Mouse (Mus musculus): Measurements from ENCODE around the gene Ltbp1. TPM values are rescaled to one million over a fixed set of nuclear protein-coding genes. Genes with fewer than 3 reads are reported as not detected.

The Ltbp1 gene
- polyA plus RNA-seq, 1 experiment from 2014 or later, result 1.6 TPM

DNA sequence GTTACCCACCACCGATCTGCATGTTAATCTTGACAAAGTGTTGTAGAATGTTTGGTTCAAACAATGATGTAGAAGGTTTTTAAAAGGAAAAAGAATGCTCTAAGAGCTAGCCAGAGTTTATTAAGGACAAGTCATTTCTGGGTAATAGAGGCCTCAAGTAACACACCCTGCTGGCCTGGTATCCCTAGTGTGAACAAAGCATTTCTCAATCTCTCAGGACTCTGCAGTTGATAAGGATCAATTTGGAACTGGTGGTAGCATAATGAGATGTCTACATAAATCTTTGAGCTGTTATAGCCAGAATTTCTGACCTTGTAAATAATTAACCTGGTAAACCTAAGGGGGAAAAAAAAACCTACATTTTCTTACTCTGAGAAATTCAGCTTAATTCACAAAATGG is 300.3 kb downstream of the Ltbp1 start:
- no peak overlapping the region for H3K9ac ChIP-seq (ENCODE audit: low read depth, low read length)
- WGBS, result 100% methylated on average over 1 of the region's 1 CpGs
- no peak for ATAC-seq
- no peak overlapping the region for H3K4me2 ChIP-seq (ENCODE audit: low read length)
- H3K36me3 ChIP-seq (ENCODE audit: control insufficient read depth, insufficient read depth, low read length), result no peaks in the 10 kb centered on the region
- no peak overlapping the region for H3K27ac ChIP-seq (ENCODE audit: low read depth, low read length)
- H3K4me3 ChIP-seq (ENCODE audit: low read length), result no peak overlapping the region
- no peaks in the 10 kb centered on the region for H3K9me3 ChIP-seq (ENCODE audit: control insufficient read depth, low read length)
- H3K4me1 ChIP-seq (ENCODE audit: control insufficient read depth, insufficient read depth, low read depth, low read length), result no peaks in the 10 kb centered on the region
- H3K27me3 ChIP-seq (replicated peaks; ENCODE audit: control insufficient read depth, insufficient read depth, low read length), result no peaks in the 10 kb centered on the region

DNA sequence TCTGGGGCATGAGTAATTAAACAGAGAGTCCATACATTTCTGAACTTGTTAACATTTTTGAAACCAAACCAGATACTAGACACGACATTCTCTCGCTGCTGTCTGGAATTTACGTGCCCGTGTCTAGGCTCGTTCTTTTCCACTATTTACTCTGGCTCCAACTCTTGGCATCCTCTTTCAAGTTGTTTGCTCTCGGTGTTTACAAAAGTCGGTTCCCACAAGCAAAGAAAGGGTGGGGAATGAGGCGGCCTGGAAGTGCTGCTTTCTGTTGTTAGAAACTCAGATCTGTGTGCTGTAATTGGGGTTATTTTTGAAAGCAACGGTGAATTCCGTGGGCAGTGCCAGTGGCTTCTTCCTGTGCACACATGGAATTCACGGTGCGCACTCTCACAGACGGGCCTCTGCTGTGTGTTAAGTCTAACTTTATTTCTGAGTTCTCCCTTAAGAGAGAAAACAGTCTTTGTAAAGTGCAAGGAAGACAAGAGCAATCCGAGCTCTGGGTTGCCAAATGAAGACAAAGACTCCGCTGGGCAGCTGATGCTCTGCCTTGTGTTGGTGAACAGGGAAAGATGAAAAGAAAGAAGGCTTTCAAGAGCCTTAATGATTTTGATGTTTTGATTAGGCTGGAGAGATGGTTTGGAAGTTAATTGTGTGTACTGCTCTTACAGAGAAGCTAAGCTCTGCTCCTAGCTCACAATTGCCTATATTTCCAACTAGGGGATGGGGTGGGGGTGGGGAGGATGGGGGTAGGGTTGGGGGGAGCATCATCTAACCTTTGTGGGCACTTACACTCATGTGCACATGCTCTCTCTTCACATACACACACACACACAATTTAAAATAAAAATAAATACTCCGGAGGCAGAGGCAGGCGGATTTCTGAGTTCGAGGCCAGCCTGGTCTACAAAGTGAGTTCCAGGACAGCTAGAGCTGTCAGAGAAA is 302.0 kb downstream of the Ltbp1 start:
- Histone ChIP-seq H3K9me3 (ENCODE audit: control insufficient read depth, low read length) (no peaks in the 10 kb centered on the region), H3K4me3 (ENCODE audit: low read length) (no peak overlapping the region), H3K4me1 (ENCODE audit: control insufficient read depth, insufficient read depth, low read depth, low read length) (no peaks in the 10 kb centered on the region), H3K36me3 (ENCODE audit: control insufficient read depth, insufficient read depth, low read length) (no peaks in the 10 kb centered on the region), H3K27me3 (replicated peaks; ENCODE audit: control insufficient read depth, insufficient read depth, low read length) (no peaks in the 10 kb centered on the region), H3K27ac (ENCODE audit: low read depth, low read length) (no peak overlapping the region), H3K9ac (ENCODE audit: low read depth, low read length) (no peak overlapping the region), H3K4me2 (ENCODE audit: low read length) (peak overlapping the region; percentile 6)
- no peak for ATAC-seq
- 53% methylated on average over 18 of the region's 18 CpGs for WGBS

DNA sequence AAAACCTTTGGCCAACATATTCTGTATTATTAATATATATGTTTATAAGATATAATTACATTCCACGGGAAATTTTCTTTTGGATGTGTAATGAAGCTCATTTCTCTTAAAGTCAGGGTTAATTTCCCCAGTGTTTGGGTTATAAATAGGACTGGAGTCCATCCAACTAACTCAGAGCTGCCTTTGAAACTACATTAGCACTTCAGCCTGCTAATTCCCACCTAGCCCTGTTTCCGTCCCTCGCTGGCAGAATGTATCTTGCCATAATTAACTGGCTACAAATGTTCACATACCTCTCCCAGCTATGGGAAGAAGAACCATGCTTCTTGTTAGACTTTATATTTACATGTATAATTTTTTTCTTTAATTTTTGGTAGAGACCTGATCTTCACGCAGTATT is 311.7 kb downstream of the Ltbp1 start:
- no peak overlapping the region for H3K9ac ChIP-seq (ENCODE audit: low read depth, low read length)
- WGBS, result 68% methylated on average over 4 of the region's 4 CpGs

DNA sequence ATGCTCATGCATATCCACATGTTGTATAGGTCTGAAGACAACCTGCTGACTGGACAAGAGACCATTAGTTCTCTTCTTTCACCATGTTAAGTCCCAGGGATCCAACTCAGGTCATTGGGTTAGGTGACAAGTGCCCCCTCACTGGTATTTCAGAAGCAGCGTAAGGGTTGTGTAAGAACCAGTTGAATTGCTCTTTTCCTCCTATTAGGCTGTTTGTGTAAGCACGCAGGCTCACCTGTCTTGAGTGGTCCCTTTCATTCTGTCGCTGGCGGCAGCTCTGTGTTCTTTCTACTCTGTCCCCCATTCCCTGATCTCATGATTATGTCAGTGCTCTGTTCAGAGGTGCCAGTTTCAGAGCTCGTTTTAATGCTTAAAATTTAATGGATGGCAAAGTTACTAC is 317.9 kb downstream of the Ltbp1 start:
- Histone ChIP-seq H3K9ac (ENCODE audit: low read depth, low read length) (no peak overlapping the region), H3K4me3 (ENCODE audit: low read length) (no peak overlapping the region), H3K36me3 (ENCODE audit: control insufficient read depth, insufficient read depth, low read length) (no peaks in the 10 kb centered on the region), H3K27me3 (replicated peaks; ENCODE audit: control insufficient read depth, insufficient read depth, low read length) (no peaks in the 10 kb centered on the region), H3K27ac (ENCODE audit: low read depth, low read length) (no peak overlapping the region), H3K9me3 (ENCODE audit: control insufficient read depth, low read length) (no peaks in the 10 kb centered on the region), H3K4me2 (ENCODE audit: low read length) (no peak overlapping the region), H3K4me1 (ENCODE audit: control insufficient read depth, insufficient read depth, low read depth, low read length) (no peaks in the 10 kb centered on the region)
- 92% methylated on average over 5 of the region's 5 CpGs for WGBS
- no peak for ATAC-seq

More for the DNA sequence above, 311.7 kb downstream of the Ltbp1 start:
- Histone ChIP-seq H3K9me3 (ENCODE audit: control insufficient read depth, low read length) (no peaks in the 10 kb centered on the region), H3K27ac (ENCODE audit: low read depth, low read length) (no peak overlapping the region), H3K4me2 (ENCODE audit: low read length) (no peak overlapping the region), H3K36me3 (ENCODE audit: control insufficient read depth, insufficient read depth, low read length) (no peaks in the 10 kb centered on the region), H3K4me1 (ENCODE audit: control insufficient read depth, insufficient read depth, low read depth, low read length) (no peaks in the 10 kb centered on the region), H3K4me3 (ENCODE audit: low read length) (no peak overlapping the region), H3K27me3 (replicated peaks; ENCODE audit: control insufficient read depth, insufficient read depth, low read length) (no peaks in the 10 kb centered on the region)
- 0 out of 2 replicates have a peak, but pooled peaks have one; percentile 52 for ATAC-seq

DNA sequence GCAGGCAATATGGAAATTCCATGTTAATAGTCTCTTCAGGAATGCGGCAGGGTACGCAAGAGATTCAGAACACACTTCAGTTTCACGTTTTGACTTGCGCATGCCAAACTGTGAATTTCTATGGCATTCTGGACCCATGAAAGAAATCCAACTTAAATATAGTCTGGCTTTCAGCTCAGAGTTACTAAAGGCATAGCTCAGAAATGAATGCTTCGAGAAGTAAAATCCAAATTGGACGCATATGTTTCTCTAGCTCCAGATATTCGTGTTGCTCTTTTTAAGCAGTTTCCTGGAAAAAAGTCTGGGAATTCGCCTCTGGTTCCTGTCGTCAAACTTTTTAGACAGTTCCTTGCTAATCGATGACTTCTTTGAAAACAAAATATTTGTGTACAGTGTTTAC is 318.4 kb downstream of the Ltbp1 start:
- Histone ChIP-seq H3K27ac (ENCODE audit: low read depth, low read length) (no peak overlapping the region), H3K9ac (ENCODE audit: low read depth, low read length) (no peak overlapping the region), H3K36me3 (ENCODE audit: control insufficient read depth, insufficient read depth, low read length) (no peaks in the 10 kb centered on the region), H3K27me3 (replicated peaks; ENCODE audit: control insufficient read depth, insufficient read depth, low read length) (no peaks in the 10 kb centered on the region), H3K4me3 (ENCODE audit: low read length) (no peak overlapping the region), H3K4me2 (ENCODE audit: low read length) (no peak overlapping the region), H3K9me3 (ENCODE audit: control insufficient read depth, low read length) (no peaks in the 10 kb centered on the region), H3K4me1 (ENCODE audit: control insufficient read depth, insufficient read depth, low read depth, low read length) (no peaks in the 10 kb centered on the region)
- ATAC-seq, result no peak
- 86% methylated on average over 10 of the region's 10 CpGs for WGBS

DNA sequence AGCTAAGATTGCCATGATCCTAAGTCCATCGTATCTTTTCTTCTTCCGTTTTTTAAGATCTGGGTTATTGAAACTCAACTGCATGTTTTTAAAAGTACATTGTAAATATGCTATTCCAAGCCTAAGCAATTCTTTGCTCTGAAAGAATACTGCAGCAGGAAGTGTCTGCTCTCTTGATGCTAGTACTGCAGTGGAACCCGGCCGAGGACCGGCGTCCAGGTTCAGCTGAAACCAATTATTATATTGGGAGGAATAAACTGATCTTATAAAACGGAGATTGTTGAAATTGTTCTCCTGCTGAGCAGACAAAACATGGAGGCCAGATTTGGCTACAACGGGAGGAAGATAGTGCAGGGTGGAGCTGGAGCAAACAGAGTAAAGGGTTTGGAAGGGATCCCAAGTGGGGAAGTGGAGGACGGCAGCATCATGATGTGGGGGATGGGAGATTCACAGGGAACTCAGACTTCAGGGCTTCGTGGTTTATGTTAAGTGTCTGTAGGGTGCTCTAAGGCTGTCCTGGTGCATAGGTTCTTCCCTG is 322.8 kb downstream of the Ltbp1 start:
- H3K9ac ChIP-seq (ENCODE audit: low read depth, low read length), result no peak overlapping the region
- H3K9me3 ChIP-seq (ENCODE audit: control insufficient read depth, low read length), result no peaks in the 10 kb centered on the region
- WGBS, result 87% methylated on average over 10 of the region's 10 CpGs
- H3K4me2 ChIP-seq (ENCODE audit: low read length), result no peak overlapping the region
- H3K4me3 ChIP-seq (ENCODE audit: low read length), result no peak overlapping the region
- no peaks in the 10 kb centered on the region for H3K4me1 ChIP-seq (ENCODE audit: control insufficient read depth, insufficient read depth, low read depth, low read length)
- no peak for ATAC-seq
- H3K27me3 ChIP-seq (replicated peaks; ENCODE audit: control insufficient read depth, insufficient read depth, low read length), result no peaks in the 10 kb centered on the region
- no peaks in the 10 kb centered on the region for H3K36me3 ChIP-seq (ENCODE audit: control insufficient read depth, insufficient read depth, low read length)
- no peak overlapping the region for H3K27ac ChIP-seq (ENCODE audit: low read depth, low read length)

DNA sequence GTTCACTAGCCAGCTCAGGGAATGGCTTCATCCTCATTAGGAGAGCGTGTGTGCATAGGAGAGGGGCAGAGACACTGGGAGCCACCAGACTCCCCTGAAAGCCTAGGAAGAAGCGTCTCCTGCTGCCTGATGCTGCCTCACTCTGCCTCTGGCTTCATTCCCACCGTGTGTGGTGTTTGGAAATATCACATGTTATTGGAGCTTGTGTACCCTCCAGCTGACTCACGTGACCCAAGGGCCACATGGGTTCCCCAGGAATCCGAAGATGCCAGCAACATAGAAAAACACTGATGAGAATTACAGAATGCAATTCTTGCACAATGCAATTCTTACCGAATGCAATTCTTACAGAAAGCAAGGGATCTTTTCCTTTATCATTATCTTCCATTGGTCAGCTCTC is 325.0 kb downstream of the Ltbp1 start:
- H3K27ac ChIP-seq (ENCODE audit: low read depth, low read length), result no peak overlapping the region
- no peak overlapping the region for H3K9ac ChIP-seq (ENCODE audit: low read depth, low read length)
- ATAC-seq, result no peak
- no peak overlapping the region for H3K4me3 ChIP-seq (ENCODE audit: low read length)
- H3K9me3 ChIP-seq (ENCODE audit: control insufficient read depth, low read length), result no peaks in the 10 kb centered on the region
- H3K4me1 ChIP-seq (ENCODE audit: control insufficient read depth, insufficient read depth, low read depth, low read length), result no peaks in the 10 kb centered on the region
- WGBS, result 79% methylated on average over 6 of the region's 6 CpGs
- H3K4me2 ChIP-seq (ENCODE audit: low read length), result no peak overlapping the region
- H3K36me3 ChIP-seq (ENCODE audit: control insufficient read depth, insufficient read depth, low read length), result no peaks in the 10 kb centered on the region
- no peaks in the 10 kb centered on the region for H3K27me3 ChIP-seq (replicated peaks; ENCODE audit: control insufficient read depth, insufficient read depth, low read length)

DNA sequence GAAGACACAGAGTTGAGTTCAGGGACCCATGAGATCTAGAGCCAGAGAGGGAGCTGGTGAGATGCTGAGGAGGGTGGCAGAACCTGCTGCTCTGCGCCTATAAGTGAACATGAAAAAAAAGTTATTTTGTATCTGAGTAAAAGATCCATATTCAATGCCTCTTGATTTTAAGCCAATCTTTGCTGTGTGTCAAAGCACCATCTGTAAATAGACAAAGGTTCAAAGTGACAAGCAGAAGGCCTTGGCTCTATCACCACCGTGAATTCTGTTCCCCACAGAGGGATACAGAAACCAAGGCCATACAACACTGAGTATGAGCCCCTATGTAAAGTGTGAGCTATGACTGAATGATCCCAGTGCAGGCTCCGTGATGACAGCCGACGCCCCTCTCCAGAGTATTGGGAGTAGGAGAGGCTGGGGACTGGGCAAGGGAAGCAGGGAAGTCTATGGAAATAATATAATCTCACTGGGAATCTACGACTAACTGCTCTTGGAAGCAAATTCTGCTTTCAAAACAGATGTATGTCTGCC is 326.1 kb downstream of the Ltbp1 start:
- no peak overlapping the region for H3K9ac ChIP-seq (ENCODE audit: low read depth, low read length)
- H3K36me3 ChIP-seq (ENCODE audit: control insufficient read depth, insufficient read depth, low read length), result no peaks in the 10 kb centered on the region
- no peak overlapping the region for H3K27ac ChIP-seq (ENCODE audit: low read depth, low read length)
- no peak for ATAC-seq
- no peaks in the 10 kb centered on the region for H3K4me1 ChIP-seq (ENCODE audit: control insufficient read depth, insufficient read depth, low read depth, low read length)
- H3K27me3 ChIP-seq (replicated peaks; ENCODE audit: control insufficient read depth, insufficient read depth, low read length), result no peaks in the 10 kb centered on the region
- 89% methylated on average over 6 of the region's 6 CpGs for WGBS
- no peaks in the 10 kb centered on the region for H3K9me3 ChIP-seq (ENCODE audit: control insufficient read depth, low read length)
- H3K4me2 ChIP-seq (ENCODE audit: low read length), result no peak overlapping the region
- no peak overlapping the region for H3K4me3 ChIP-seq (ENCODE audit: low read length)

DNA sequence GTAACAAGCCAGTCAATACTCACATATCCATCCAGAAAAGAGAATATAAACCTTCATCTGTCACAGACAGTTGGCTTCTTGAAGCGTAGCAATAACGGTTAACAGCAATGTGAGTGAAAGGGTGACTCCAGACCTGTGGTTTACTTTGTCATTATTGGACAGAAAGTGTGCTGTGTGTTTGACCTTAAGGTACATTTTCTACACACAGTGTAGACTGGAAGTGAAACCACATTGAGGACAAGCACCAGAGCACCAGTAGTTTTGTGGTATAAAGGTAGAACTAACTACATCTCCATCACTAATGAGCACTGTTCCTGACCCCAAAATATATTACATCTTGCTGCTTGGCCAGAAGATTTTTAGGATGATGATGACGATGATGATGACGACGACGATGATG is 326.9 kb downstream of the Ltbp1 start:
- no peaks in the 10 kb centered on the region for H3K9me3 ChIP-seq (ENCODE audit: control insufficient read depth, low read length)
- no peak overlapping the region for H3K4me3 ChIP-seq (ENCODE audit: low read length)

More for the DNA sequence above, 326.9 kb downstream of the Ltbp1 start:
- H3K27ac ChIP-seq (ENCODE audit: low read depth, low read length), result no peak overlapping the region
- H3K9ac ChIP-seq (ENCODE audit: low read depth, low read length), result no peak overlapping the region
- H3K36me3 ChIP-seq (ENCODE audit: control insufficient read depth, insufficient read depth, low read length), result no peaks in the 10 kb centered on the region
- 96% methylated on average over 6 of the region's 6 CpGs for WGBS
- no peak for ATAC-seq
- no peaks in the 10 kb centered on the region for H3K27me3 ChIP-seq (replicated peaks; ENCODE audit: control insufficient read depth, insufficient read depth, low read length)
- H3K4me1 ChIP-seq (ENCODE audit: control insufficient read depth, insufficient read depth, low read depth, low read length), result no peaks in the 10 kb centered on the region
- no peak overlapping the region for H3K4me2 ChIP-seq (ENCODE audit: low read length)

All from hindbrain, embryonic 16.5 days (tissue).